Mouse (Mus musculus): ENCODE results near the gene Hist1h3d. TPM values are rescaled to one million over a fixed set of nuclear protein-coding genes. Genes with fewer than 3 reads are reported as not detected.
"Not testable (repeated sequence)": the region's sequence is repeated elsewhere in the genome, so short reads cannot be mapped to it uniquely, and the experiment has no call there.

Gene Hist1h3d
- polyA plus RNA-seq, 1 experiment from 2014 or later: 2.3 TPM

DNA sequence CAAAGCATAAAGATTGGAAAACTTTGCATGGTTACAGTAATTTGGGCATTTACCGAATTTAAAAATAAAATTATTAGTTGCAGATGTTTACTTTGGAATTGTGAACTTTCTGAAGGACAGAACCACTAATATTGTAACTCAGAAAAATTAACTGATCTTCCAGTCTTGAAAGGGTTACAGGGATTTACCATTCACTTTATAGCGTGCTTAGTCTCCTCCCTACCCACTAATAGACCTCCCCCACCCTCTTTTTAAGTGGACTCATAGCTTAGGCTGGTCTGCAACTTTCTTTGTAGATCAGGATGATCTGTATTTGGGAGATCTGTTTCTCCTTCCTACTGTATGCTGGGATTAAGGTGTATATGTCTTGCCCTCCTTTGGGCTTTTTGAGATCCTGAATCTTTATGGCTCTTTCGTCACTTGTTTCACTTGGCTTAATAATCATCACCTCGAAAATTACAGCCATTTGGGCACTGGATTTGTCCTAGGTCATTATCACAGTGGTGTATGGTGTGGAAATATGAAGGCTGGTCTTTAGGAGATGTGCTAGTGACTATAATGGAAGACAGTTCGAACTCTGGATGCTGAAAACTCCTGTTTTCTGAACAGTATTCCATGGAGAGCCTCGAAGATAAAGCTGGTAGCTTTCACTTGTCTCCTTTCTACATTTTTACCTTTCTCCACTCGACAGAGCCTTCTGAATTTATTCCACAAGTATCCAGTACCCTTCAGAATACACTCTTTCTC lies 39.3 kb upstream of the Hist1h3d start:
- Histone ChIP-seq H3K4me2 (replicated peaks; ENCODE audit: low read depth) (peak overlapping the region; percentile 82), H3K4me1 (replicated peaks; ENCODE audit: control insufficient read depth, insufficient read depth, low read length) (peaks cover 3% of the 10 kb centered on the region; the same call in 1 of the 2 replicates), H3K36me3 (ENCODE audit: control insufficient read depth, insufficient read depth) (no peaks in the 10 kb centered on the region), H3K27me3 (replicated peaks; ENCODE audit: control insufficient read depth, insufficient read depth, low read length) (no peaks in the 10 kb centered on the region), H3K9ac (ENCODE audit: low read depth, low read length) (0 out of 2 replicates have a peak overlapping the region, but pooled peaks have one; percentile 22), H3K9me3 (ENCODE audit: control insufficient read depth) (no peaks in the 10 kb centered on the region), H3K4me3 (ENCODE audit: low read depth, low read length) (peak overlapping the region; percentile 45), H3K27ac (ENCODE audit: low read depth, low read length) (no peak overlapping the region)
- ATAC-seq: no peak
- WGBS: 12% methylated on average over 7 of the region's 7 CpGs
- TF ChIP-seq CTCF (IDR thresholded peaks at IDR 0.05; ENCODE audit: low read depth): no peak

DNA sequence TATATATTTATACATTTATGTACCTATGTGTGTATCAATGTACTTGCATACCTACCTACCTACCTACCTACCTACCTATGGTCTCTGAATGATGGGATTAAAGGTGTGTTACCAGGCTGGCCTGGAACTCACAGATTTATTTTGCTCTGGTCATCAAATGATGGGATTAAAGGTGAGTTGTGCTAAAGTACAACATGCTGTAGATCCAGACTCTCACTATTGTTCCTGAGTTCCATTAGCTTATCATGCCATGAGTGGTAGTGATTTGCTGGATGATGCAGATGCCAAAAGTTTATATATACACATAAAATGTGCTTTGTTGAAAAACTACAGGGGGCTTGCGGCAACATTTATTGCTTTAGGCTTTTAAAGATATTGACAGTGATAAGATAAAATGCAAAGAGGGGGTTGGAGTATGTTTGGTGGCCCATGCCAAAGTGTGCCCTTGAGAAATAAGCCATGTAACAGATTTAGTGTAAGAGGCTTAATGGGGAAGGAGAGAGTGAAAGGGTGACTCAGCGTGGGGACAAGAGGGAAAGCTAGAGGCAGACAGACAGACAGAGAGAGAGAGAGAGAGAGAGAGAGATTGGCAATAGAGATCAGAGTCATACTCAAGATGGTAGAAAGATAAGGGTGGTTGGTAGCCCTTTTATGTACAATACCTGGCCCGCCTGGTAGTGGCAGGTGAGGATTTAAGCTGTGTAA lies 38.4 kb upstream of the Hist1h3d start:
- peak overlapping the region; percentile 82; the same call in 1 of the 2 replicates for H3K4me2 ChIP-seq (replicated peaks; ENCODE audit: low read depth)
- H3K9me3 ChIP-seq (ENCODE audit: control insufficient read depth): no peaks in the 10 kb centered on the region
- no peak for TF ChIP-seq CTCF (IDR thresholded peaks at IDR 0.05; ENCODE audit: low read depth)
- no peak overlapping the region for H3K27ac ChIP-seq (ENCODE audit: low read depth, low read length)
- WGBS: 65% methylated on average over 3 of the region's 3 CpGs
- no peaks in the 10 kb centered on the region for H3K36me3 ChIP-seq (ENCODE audit: control insufficient read depth, insufficient read depth)
- no peaks in the 10 kb centered on the region for H3K27me3 ChIP-seq (replicated peaks; ENCODE audit: control insufficient read depth, insufficient read depth, low read length)
- H3K4me3 ChIP-seq (ENCODE audit: low read depth, low read length): no peak overlapping the region
- H3K9ac ChIP-seq (ENCODE audit: low read depth, low read length): no peak overlapping the region
- peaks cover 3% of the 10 kb centered on the region; the same call in 1 of the 2 replicates for H3K4me1 ChIP-seq (replicated peaks; ENCODE audit: control insufficient read depth, insufficient read depth, low read length)
- no peak for ATAC-seq

DNA sequence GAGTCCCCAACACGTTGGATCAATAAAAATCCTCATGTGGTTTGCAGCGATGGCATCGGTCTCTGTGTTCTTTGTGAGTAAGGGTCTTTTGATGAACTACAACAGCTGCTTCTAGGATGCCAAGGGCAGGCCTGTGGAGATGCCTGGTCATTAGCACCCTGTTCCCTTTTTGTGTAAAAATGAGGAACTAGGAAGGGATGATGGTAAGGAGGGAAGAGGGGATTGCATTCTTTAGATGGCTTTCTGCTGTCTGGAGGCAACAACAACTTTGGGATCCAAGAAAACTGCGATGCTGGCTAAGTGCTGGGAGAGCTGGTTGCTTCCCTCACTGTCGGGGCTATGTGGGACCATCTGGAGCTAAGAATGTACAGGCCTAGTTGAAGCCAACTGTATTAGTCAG lies 37.3 kb upstream of the Hist1h3d start:
- 67% methylated on average over 5 of the region's 5 CpGs for WGBS
- no peak for TF ChIP-seq CTCF (IDR thresholded peaks at IDR 0.05; ENCODE audit: low read depth)
- Histone ChIP-seq H3K4me1 (replicated peaks; ENCODE audit: control insufficient read depth, insufficient read depth, low read length) (peaks cover 3% of the 10 kb centered on the region), H3K4me3 (ENCODE audit: low read depth, low read length) (no peak overlapping the region), H3K9me3 (ENCODE audit: control insufficient read depth) (no peaks in the 10 kb centered on the region), H3K27me3 (replicated peaks; ENCODE audit: control insufficient read depth, insufficient read depth, low read length) (no peaks in the 10 kb centered on the region), H3K9ac (ENCODE audit: low read depth, low read length) (no peak overlapping the region), H3K36me3 (ENCODE audit: control insufficient read depth, insufficient read depth) (no peaks in the 10 kb centered on the region), H3K27ac (ENCODE audit: low read depth, low read length) (no peak overlapping the region), H3K4me2 (replicated peaks; ENCODE audit: low read depth) (no peak overlapping the region)
- no peak for ATAC-seq

DNA sequence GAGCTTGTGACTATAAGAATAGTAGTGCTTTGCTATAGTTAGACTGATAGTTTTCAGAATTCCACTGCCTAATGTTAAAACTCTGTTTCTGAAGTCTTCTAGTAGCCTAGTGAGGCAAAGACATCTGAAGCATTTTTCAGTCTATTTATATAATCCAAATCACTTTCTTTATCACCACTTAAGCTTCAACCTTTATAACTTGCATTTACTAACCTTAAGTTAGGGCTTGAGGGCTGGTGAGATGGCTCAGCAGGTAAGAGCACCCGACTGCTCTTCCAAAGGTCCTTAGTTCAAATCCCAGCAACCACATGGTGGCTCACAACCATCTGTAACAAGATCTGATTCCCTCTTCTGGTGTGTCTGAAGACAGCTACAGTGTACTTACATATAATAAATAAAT lies 35.7 kb upstream of the Hist1h3d start:
- not testable (repeated sequence) for H3K4me3 ChIP-seq (ENCODE audit: low read depth, low read length); ATAC-seq; H3K4me2 ChIP-seq (replicated peaks; ENCODE audit: low read depth); H3K27ac ChIP-seq (ENCODE audit: low read depth, low read length); H3K27me3 ChIP-seq (replicated peaks; ENCODE audit: control insufficient read depth, insufficient read depth, low read length); H3K9ac ChIP-seq (ENCODE audit: low read depth, low read length); H3K36me3 ChIP-seq (ENCODE audit: control insufficient read depth, insufficient read depth); H3K4me1 ChIP-seq (replicated peaks; ENCODE audit: control insufficient read depth, insufficient read depth, low read length); H3K9me3 ChIP-seq (ENCODE audit: control insufficient read depth)
- whole genome bisulfite sequencing: 76% methylated on average over 1 of the region's 1 CpGs

DNA sequence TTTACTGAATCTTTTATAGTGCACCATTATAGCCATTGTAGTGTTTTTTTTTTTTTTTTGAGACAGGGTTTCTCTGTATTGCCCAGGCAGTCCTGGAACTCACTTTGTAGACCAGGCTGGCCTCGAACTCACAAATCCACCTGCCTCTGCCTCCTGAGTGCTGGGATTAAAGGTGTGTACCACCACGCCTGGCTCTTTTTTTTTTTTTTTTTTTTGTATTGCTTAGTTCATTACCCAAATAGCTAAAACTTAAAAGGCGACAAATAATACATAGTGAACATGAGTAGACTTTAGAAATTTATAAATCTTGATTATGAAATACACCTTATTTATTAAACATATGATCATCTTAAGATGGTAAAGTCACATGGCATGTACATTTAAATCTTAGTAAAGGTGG lies 34.1 kb upstream of the Hist1h3d start:
- WGBS: 81% methylated on average over 3 of the region's 3 CpGs
- Histone ChIP-seq H3K4me1 (replicated peaks; ENCODE audit: control insufficient read depth, insufficient read depth, low read length) (no peaks in the 10 kb centered on the region; the same call in none of the 2 replicates), H3K36me3 (ENCODE audit: control insufficient read depth, insufficient read depth) (no peaks in the 10 kb centered on the region), H3K9ac (ENCODE audit: low read depth, low read length) (no peak overlapping the region), H3K27ac (ENCODE audit: low read depth, low read length) (no peak overlapping the region), H3K9me3 (ENCODE audit: control insufficient read depth) (no peaks in the 10 kb centered on the region), H3K4me3 (ENCODE audit: low read depth, low read length) (no peak overlapping the region), H3K4me2 (replicated peaks; ENCODE audit: low read depth) (no peak overlapping the region), H3K27me3 (replicated peaks; ENCODE audit: control insufficient read depth, insufficient read depth, low read length) (no peaks in the 10 kb centered on the region)
- no peak for ATAC-seq
- TF ChIP-seq CTCF (IDR thresholded peaks at IDR 0.05; ENCODE audit: low read depth): no peak

DNA sequence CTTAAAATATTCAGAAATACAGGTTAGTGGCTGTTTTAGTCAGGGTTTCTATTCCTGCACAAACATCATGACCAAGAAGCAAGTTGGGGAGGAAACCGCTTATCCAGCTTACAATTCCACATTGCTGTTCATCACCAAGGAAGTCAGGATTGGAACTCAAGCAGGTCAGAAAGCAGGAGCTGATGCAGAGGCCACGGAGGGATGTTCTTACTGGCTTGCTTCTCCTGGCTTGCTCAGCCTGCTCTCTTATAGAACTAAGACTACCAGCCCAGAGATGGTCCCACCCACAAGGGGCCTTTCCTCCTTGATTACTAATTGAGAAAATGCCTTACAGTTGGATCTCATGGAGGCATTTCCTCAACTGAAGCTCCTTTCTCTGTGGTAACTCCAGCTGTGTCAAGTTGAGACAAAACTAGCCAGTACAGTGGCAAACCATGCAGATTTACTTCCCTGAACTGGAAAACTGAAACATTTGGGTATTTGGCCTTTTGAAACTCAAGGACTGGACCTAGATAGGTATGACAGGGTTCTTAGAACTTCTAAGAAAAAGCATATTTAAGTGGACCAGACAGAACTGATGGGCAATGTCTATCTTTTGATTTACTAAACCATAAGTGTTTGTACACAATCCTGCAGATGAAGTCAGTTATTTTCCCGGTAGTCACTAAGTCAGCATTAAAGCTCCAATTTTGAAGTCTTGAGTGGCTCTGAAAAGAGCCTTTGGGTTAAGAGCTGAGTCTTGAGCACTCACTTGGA lies 33.2 kb upstream of the Hist1h3d start:
- peak overlapping the region; percentile 78 for H3K4me2 ChIP-seq (replicated peaks; ENCODE audit: low read depth)
- ATAC-seq; H3K27me3 ChIP-seq (replicated peaks; ENCODE audit: control insufficient read depth, insufficient read depth, low read length); H3K4me1 ChIP-seq (replicated peaks; ENCODE audit: control insufficient read depth, insufficient read depth, low read length); H3K36me3 ChIP-seq (ENCODE audit: control insufficient read depth, insufficient read depth); H3K9me3 ChIP-seq (ENCODE audit: control insufficient read depth): not testable (repeated sequence)
- peak overlapping the region; percentile 36 for H3K4me3 ChIP-seq (ENCODE audit: low read depth, low read length)
- H3K9ac ChIP-seq (ENCODE audit: low read depth, low read length): peak overlapping the region; percentile 40; the same call in 1 of the 2 replicates
- 9% methylated on average over 3 of the region's 3 CpGs for WGBS
- peak overlapping the region; percentile 64; the same call in 1 of the 2 replicates for H3K27ac ChIP-seq (ENCODE audit: low read depth, low read length)

DNA sequence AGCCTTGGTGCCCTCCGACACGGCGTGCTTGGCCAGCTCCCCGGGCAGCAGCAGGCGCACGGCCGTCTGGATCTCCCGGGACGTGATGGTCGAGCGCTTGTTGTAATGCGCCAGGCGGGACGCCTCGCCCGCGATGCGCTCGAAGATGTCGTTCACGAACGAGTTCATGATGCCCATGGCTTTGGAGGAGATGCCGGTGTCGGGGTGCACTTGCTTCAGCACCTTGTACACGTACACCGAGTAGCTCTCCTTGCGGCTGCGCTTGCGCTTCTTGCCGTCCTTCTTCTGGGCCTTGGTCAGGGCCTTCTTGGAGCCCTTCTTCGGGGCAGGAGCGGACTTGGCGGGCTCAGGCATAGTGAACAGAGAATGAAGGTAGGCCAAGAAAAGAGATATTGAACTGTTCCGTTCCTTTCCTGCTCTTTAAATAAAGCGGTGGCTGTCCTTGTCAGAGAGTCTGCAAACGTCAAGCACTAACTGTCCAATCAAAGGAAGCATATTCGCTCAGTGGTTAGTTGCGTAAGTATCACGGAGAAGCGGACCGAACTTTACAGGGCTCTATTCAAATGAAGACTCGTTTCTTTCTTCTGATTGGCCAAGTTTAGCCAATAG lies 32.5 kb upstream of the Hist1h3d start, which contains the start of gene Hist1h2bh:
Gene Hist1h2bh, minus strand, starts transcription at position 394 of the 609 bp plus-strand sequence.
- Histone ChIP-seq H3K4me2 (replicated peaks; ENCODE audit: low read depth) (peak within 1 kb of the TSS; percentile 78), H3K4me3 (ENCODE audit: low read depth, low read length) (peak within 1 kb of the TSS; percentile 36), H3K27ac (ENCODE audit: low read depth, low read length) (peak within 1 kb of the TSS; percentile 66), H3K9ac (ENCODE audit: low read depth, low read length) (peak within 1 kb of the TSS; percentile 40)
- H3K9me3 ChIP-seq (ENCODE audit: control insufficient read depth); H3K36me3 ChIP-seq (ENCODE audit: control insufficient read depth, insufficient read depth); H3K4me1 ChIP-seq (replicated peaks; ENCODE audit: control insufficient read depth, insufficient read depth, low read length); H3K27me3 ChIP-seq (replicated peaks; ENCODE audit: control insufficient read depth, insufficient read depth, low read length): not testable (repeated sequence)
- peak; percentile 89 for ATAC-seq
- whole genome bisulfite sequencing: under 1% methylated on average over 34 of the region's 42 CpGs
